Mouse (Mus musculus) cerebellum, adult 9-10 months (tissue): ENCODE measurements at regions not wholly inside any gene's neighbourhood (a gene's known extent, or its start where the extent isn't known, plus 50 kb on each side); places are given as distances from the start of the nearest gene placed in this dataset.

Experiments used
- DNase-seq: peaks from one replicate; pipeline ENCODE4 v3.0.0; 2022

GRCm38 (mm10) chr1:186286401-186286800 lies 169.3 kb upstream of the Lyplal1 start:
- no peak for DNase-seq

GRCm38 (mm10) chr1:186277981-186278634 lies 161.0 kb upstream of the Lyplal1 start:
- no peak for DNase-seq

GRCm38 (mm10) chr1:186271436-186271835 lies 154.3 kb upstream of the Lyplal1 start:
- no peak for DNase-seq

GRCm38 (mm10) chr1:186267317-186267716 lies 150.2 kb upstream of the Lyplal1 start:
- DNase-seq = no peak

GRCm38 (mm10) chr1:186264639-186265038 lies 147.5 kb upstream of the Lyplal1 start:
- no peak for DNase-seq

- DNase-seq = no peak
Measured at GRCm38 (mm10) chr1:186263955-186264354, 146.8 kb upstream of the Lyplal1 start.

GRCm38 (mm10) chr1:186263196-186263595 lies 146.1 kb upstream of the Lyplal1 start:
- no peak for DNase-seq

- no peak for DNase-seq
Measured at GRCm38 (mm10) chr1:186262040-186262439, 144.9 kb upstream of the Lyplal1 start.

GRCm38 (mm10) chr1:186261326-186261833 lies 144.3 kb upstream of the Lyplal1 start:
- DNase-seq = no peak

GRCm38 (mm10) chr1:186257611-186258010 lies 140.5 kb upstream of the Lyplal1 start:
- no peak for DNase-seq

- DNase-seq = no peak
Measured at GRCm38 (mm10) chr1:186255476-186256080, 138.5 kb upstream of the Lyplal1 start.

- DNase-seq = no peak
Measured at GRCm38 (mm10) chr1:186254500-186254899, 137.4 kb upstream of the Lyplal1 start.

GRCm38 (mm10) chr1:186252551-186252950 lies 135.4 kb upstream of the Lyplal1 start:
- DNase-seq = no peak

GRCm38 (mm10) chr1:186250316-186250715 lies 133.2 kb upstream of the Lyplal1 start:
- DNase-seq = no peak

- DNase-seq = no peak
Measured at GRCm38 (mm10) chr1:186249214-186249613, 132.1 kb upstream of the Lyplal1 start.

- no peak for DNase-seq
Measured at GRCm38 (mm10) chr1:186245723-186246440, 128.8 kb upstream of the Lyplal1 start.

- DNase-seq = no peak
Measured at GRCm38 (mm10) chr1:186241112-186241511, 124.0 kb upstream of the Lyplal1 start.

GRCm38 (mm10) chr1:186237556-186237955 lies 120.4 kb upstream of the Lyplal1 start:
- DNase-seq = no peak

- DNase-seq = no peak
Measured at GRCm38 (mm10) chr1:186236267-186237020, 119.3 kb upstream of the Lyplal1 start.

- no peak for DNase-seq
Measured at GRCm38 (mm10) chr1:186234536-186234935, 117.4 kb upstream of the Lyplal1 start.

- DNase-seq = no peak
Measured at GRCm38 (mm10) chr1:186230476-186230875, 113.4 kb upstream of the Lyplal1 start.

GRCm38 (mm10) chr1:186229856-186230255 lies 112.7 kb upstream of the Lyplal1 start:
- no peak for DNase-seq

- no peak for DNase-seq
Measured at GRCm38 (mm10) chr1:186228396-186228795, 111.3 kb upstream of the Lyplal1 start.
